Mouse (Mus musculus) myocyte (in vitro differentiated cells): ENCODE results near the gene Vmn1r19. TPM values are rescaled to one million over a fixed set of nuclear protein-coding genes. Genes with fewer than 3 reads are reported as not detected.

Experiments used
- H3K27me3 ChIP-seq: one replicate; pipeline ENCODE4 v1.6.1; 2011; ENCODE audit not compliant: control insufficient read depth, insufficient read depth, insufficient read length
- H3K36me3 ChIP-seq: one replicate; pipeline ENCODE4 v1.6.1; 2011; ENCODE audit not compliant: control insufficient read depth, insufficient read depth
- H3K4me2 ChIP-seq: one replicate; pipeline ENCODE4 v1.6.1; 2011; ENCODE audit warnings: low read depth, control low read depth
- H3K4me3 ChIP-seq: one replicate; pipeline ENCODE4 v1.5.1; 2011; ENCODE audit warnings: mild to moderate bottlenecking, control low read depth, moderate library complexity
- H3K79me2 ChIP-seq: one replicate; pipeline ENCODE4 v1.6.1; 2011; ENCODE audit not compliant: control insufficient read depth, insufficient read depth
- H3ac ChIP-seq: one replicate; pipeline ENCODE4 v1.6.1; 2011; ENCODE audit not compliant: control insufficient read depth, insufficient read length
- CEBPB ChIP-seq: IDR thresholded peaks from 2 replicates; pipeline ENCODE4 v1.6.1; 2011; ENCODE audit warnings: mild to moderate bottlenecking, moderate library complexity; ENCODE audit not compliant: poor library complexity, insufficient read depth, severe bottlenecking
- MAX ChIP-seq: IDR thresholded peaks from one replicate; pipeline ENCODE4 v1.6.1; 2011; ENCODE audit warnings: low read depth, mild to moderate bottlenecking, control low read depth
- MYOD1 ChIP-seq, 3 experiments: IDR thresholded peaks; one replicate each; pipeline ENCODE4 v1.6.1; 2011; ENCODE audit warnings: control low read depth in 2 of 3, low read depth in 2 of 3, mild to moderate bottlenecking in 2 of 3, moderate library complexity in 1 of 3; ENCODE audit not compliant: insufficient read length in 2 of 3, control insufficient read depth in 1 of 3
- MYOG ChIP-seq, 3 experiments: IDR thresholded peaks; one replicate each; pipeline ENCODE4 v1.6.1; 2011; ENCODE audit warnings: control low read depth in 2 of 3, low read depth in 2 of 3, mild to moderate bottlenecking in 2 of 3; ENCODE audit not compliant: insufficient read length in 2 of 3, control insufficient read depth in 1 of 3, insufficient read depth in 1 of 3
- POLR2A ChIP-seq: IDR thresholded peaks from one replicate; pipeline ENCODE4 v1.6.1; 2011; ENCODE audit warnings: low read depth, mild to moderate bottlenecking, control low read depth, moderate library complexity; ENCODE audit not compliant: insufficient read length
- POLR2AphosphoS2 ChIP-seq: IDR thresholded peaks from one replicate; pipeline ENCODE4 v1.6.1; 2011; ENCODE audit warnings: low read depth, control low read depth; ENCODE audit not compliant: insufficient read length
- REST ChIP-seq: IDR thresholded peaks from one replicate; pipeline ENCODE4 v1.6.1; 2011; ENCODE audit warnings: mild to moderate bottlenecking, control low read depth, moderate library complexity; ENCODE audit not compliant: insufficient read depth, insufficient read length
- SRF ChIP-seq: IDR thresholded peaks from one replicate; pipeline ENCODE4 v1.6.1; 2011; ENCODE audit warnings: low read depth; ENCODE audit not compliant: control insufficient read depth, insufficient read length
- TCF12 ChIP-seq: IDR thresholded peaks from one replicate; pipeline ENCODE4 v1.6.1; 2011; ENCODE audit warnings: mild to moderate bottlenecking, control low read depth; ENCODE audit not compliant: poor library complexity, insufficient read depth, severe bottlenecking
- TCF3 ChIP-seq: IDR thresholded peaks from one replicate; pipeline ENCODE4 v1.6.1; 2011; ENCODE audit warnings: low read depth, control low read depth; ENCODE audit not compliant: insufficient read length
- USF1 ChIP-seq: IDR thresholded peaks from one replicate; pipeline ENCODE4 v1.6.1; 2011; ENCODE audit warnings: low read depth, mild to moderate bottlenecking, control low read depth, moderate library complexity
- polyA plus RNA-seq: library from polyadenylated mRNA; unstranded; fragments of >200 nt; fragmentation: generic; extraction: Trizol; gene quantifications from one replicate; pipeline ENCODE4 v1.2.1, GENCODE M21; 2012; ENCODE audit warnings: missing spikeins

The Vmn1r19 gene
- polyA plus RNA-seq, 1 experiment = not detected

GRCm38 (mm10) chr6:57428630-57429029 is 25.1 kb downstream of the Vmn1r19 start, which contains the start of gene Vmn1r20:
Gene Vmn1r20 (plus strand): TSS chr6:57428930.
- no peaks in the 10 kb centered on the region for H3K27me3 ChIP-seq
- no peak for TF ChIP-seq MYOG (IDR thresholded peaks at IDR 0.05; ENCODE audit: control insufficient read depth in 1 of 3, insufficient read depth in 1 of 3, insufficient read length in 2 of 3, low read depth in 2 of 3)
- no peak for TF ChIP-seq MYOD1 (IDR thresholded peaks at IDR 0.05; ENCODE audit: control insufficient read depth in 1 of 3, insufficient read length in 2 of 3, low read depth in 2 of 3)
- no peak for TF ChIP-seq MAX
- no peak for TF ChIP-seq CEBPB
- TF ChIP-seq SRF = no peak
- TF ChIP-seq POLR2A = no peak
- no peak for TF ChIP-seq POLR2AphosphoS2
- TF ChIP-seq REST = no peak
- TF ChIP-seq USF1 = no peak
- TF ChIP-seq TCF3 = no peak
- H3K4me2 ChIP-seq = no peak within 1 kb of the TSS
- H3K79me2 ChIP-seq = no peaks in the 10 kb centered on the region
- no peak within 1 kb of the TSS for H3K4me3 ChIP-seq
- no peaks in the 10 kb centered on the region for H3K36me3 ChIP-seq
- no peak within 1 kb of the TSS for H3ac ChIP-seq

DNA sequence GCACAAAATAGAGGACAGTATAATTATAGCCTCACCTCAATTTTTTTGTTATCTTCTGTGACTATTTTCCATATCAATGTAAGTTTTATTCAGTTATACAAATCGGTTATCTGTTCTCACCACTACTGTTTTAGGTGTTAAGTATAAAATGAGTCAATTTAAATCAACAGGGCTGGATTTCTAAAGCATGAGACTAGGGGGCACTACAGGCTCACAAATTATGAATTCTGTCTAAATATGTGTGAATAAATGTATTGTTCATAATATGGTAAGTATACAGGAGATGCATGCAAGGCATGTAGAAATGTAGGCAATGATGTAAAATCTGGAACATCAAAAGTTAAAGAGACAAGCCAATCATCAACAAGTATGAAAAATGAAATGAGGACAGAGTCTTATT is 27.6 kb downstream of the Vmn1r19 start:
- H3K4me2 ChIP-seq = no peak overlapping the region
- H3K36me3 ChIP-seq = no peaks in the 10 kb centered on the region
- H3K27me3 ChIP-seq = no peaks in the 10 kb centered on the region
- no peak overlapping the region for H3K4me3 ChIP-seq
- no peak overlapping the region for H3ac ChIP-seq
- no peaks in the 10 kb centered on the region for H3K79me2 ChIP-seq
- TF ChIP-seq MAX (no peak), CEBPB (no peak), POLR2A (no peak), SRF (no peak), TCF12 (no peak), REST (no peak), TCF3 (no peak)

Other genes starting within 250 kb of the Vmn1r19 start
- not detected for gene Vmn1r12, start 246.9 kb upstream of the Vmn1r19 start, polyA plus RNA-seq
- gene Vmn1r13, start 200.5 kb upstream of the Vmn1r19 start, polyA plus RNA-seq = not detected
- gene Vmn1r14, start 172.1 kb upstream of the Vmn1r19 start, polyA plus RNA-seq = not detected
- not detected for gene Vmn1r15, start 145.8 kb upstream of the Vmn1r19 start, polyA plus RNA-seq
- not detected for gene Vmn1r16, start 74.3 kb upstream of the Vmn1r19 start, polyA plus RNA-seq
- not detected for gene Vmn1r17, start 40.1 kb upstream of the Vmn1r19 start, polyA plus RNA-seq
- not detected for gene Vmn1r18, start 8.0 kb upstream of the Vmn1r19 start, polyA plus RNA-seq
- gene Vmn1r20, start 25.1 kb downstream of the Vmn1r19 start, polyA plus RNA-seq = not detected
- gene Ppm1k, start 131.7 kb downstream of the Vmn1r19 start, polyA plus RNA-seq = 0.47 TPM
- 0.44 TPM for gene Herc6, start 177.2 kb downstream of the Vmn1r19 start, polyA plus RNA-seq